Mouse (Mus musculus) layer of hippocampus, adult 9-11 months (tissue): ENCODE measurements around the gene Trmt1.

Experiments used
- DNase-seq: peaks from one replicate; pipeline ENCODE4 v3.0.0; 2022

Trmt1 gene

DNA sequence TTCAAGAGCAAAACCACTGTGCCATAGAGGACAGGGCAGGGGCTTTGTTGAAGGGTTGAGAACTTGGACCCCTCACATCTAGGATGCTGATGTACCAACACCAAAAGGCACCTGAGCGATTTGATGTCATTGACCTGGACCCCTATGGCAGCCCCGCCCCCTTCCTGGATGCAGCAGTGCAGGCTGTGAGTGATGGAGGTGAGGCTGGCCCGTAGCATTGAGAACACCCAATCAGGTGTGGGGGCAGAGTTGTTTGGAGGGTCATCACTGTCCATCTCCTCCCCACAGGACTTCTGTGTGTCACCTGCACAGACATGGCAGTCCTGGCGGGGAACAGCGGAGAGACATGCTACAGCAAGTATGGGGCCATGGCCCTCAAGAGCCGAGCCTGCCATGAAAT, 9.0 kb downstream of the Trmt1 start:
- no peak for DNase-seq

DNA sequence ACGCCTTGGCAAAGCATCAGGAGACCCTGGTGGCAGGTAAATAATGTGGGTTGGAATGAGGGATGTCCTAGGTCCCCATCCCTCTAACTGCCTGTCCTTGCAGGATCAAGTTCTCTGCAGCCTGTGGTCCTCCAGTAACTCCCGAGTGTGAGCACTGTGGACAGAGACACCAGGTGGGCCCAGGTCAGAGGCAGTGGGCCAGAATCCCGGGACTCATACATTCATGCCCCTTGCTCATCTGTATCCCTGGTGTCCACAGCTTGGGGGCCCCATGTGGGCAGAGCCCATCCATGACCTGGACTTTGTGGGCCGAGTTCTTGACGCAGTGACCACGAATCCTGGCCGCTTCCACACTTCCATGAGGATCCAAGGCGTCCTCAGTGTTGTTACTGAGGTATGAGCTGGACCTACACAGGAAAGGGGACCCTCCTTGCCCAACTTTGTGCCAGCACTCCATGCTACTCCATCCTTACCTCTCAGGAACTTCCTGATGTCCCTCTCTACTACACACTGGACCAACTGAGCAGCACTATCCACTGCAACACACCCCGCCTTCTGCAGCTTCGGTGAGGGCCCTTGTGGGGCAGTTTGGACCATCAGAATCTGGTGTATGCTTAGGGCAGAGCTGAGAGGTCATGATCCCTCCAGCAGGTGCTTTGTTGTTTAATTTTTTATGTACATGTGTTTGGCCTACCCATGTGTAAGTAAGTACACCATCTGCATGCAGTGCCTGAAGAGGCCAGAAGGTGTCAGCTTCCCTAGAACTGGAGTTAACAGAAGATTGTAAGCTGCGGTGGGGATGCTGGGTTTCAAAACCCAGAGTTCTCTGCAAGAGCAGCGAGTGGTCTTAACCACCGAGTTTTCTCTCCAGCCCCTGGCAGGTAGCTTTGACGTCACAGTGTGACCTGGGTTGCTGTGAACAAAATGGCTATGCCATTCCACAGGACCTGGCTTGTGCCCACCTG, 11.3 kb downstream of the Trmt1 start:
- no peak for DNase-seq

DNA sequence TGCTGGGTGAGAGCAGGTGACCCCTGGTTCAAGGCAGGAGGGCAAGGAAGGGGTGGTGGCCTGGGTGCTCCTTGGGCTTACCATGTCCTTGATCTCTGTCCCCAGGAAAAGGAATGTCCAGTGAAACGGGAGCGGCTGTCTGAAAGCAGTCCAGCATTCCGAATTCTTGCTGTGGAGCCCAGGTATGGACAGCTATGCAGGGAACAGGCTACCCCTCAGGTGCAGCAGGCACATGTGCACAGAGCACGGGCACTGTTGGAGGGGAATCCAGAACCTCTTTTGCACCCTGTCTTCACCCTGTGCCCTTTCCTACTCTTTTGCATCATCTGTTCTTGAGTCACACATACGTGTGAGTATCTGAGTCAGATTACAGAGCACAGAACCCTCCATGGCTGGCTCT, 12.2 kb downstream of the Trmt1 start:
- DNase-seq = no peak

GRCm38 (mm10) chr8:84698929-84699401, 12.9 kb downstream of the Trmt1 start:
- DNase-seq = no peak

DNA sequence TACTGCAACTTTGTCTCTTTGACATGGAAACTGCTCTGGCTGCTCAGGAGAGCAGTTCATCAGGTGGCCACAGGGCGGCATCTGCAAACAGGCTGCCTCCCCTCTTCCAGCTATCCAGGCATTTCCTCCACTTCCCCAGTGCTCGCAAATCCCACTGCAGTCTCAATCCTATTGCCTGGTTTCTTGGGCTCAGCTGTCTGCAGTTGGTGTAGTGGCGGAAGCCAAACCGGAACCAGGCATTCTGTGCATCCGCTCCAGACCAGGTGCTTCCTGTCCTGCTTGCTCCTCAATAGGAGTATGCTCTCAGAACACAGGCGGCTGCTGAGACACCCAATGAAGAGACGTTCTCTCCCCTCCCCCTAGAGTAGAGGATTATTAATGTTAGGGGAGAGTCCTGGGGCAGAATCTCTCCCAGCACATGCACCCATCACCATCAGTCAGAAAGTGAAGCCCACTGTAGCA, 13.8 kb downstream of the Trmt1 start:
- peak; percentile 83 for DNase-seq

- DNase-seq = no peak
Observed at GRCm38 (mm10) chr8:84700526-84700925, 14.4 kb downstream of the Trmt1 start.

DNA sequence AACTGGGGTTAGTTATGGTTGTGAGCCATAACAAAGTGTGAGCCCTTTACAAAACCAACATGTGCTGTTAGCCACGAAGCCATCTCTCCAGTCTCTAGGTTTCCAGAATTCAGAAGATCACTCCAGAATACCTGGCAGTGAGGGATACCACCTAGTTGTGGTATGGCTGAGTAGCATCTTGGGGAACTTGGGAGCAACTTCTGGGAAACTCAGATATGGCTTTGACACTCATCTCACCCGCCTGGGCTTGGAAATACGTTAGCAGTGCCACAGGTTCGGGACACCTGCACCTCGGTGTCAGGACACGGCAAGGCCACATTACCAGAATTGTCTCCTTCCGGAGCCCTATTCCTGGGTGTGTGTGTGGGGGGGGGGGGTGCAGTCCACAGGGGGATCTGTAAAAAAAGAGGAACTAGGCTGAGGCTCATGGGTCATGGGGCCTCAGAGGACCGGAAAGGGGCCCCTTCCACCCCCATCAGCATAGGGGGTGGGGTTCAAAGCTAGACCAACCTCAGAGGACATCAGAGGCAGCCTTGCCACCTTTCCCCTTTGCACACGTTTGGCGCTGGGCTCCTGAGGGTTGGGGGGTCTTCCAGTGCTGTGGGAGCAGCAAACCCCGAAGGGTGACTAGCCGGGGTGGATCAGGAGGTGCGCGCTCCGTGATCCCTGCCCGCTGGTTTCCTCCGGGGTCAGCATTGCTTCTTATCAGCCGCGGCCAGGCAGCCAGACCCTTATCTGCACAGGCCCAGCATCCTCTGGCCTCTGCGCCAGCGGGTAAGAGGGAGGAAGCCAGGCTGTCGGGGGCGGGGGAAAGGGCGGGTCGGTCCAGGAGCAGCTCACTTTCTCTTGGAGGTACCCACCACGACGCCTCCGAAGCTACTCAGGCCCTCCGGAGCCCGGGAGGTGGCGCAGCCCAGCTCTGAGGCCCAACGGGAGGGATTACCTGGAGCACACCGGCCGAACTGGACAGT, 15.1 kb downstream of the Trmt1 start, which contains the start of gene Lyl1:
Lyl1 (plus strand) TSS at position 517 of the 971 bp plus-strand sequence.
- no peak for DNase-seq

- no peak for DNase-seq
Observed at GRCm38 (mm10) chr8:84702561-84702960, 16.5 kb downstream of the Trmt1 start.

GRCm38 (mm10) chr8:84702963-84703465, 16.9 kb downstream of the Trmt1 start:
- DNase-seq = no peak

DNA sequence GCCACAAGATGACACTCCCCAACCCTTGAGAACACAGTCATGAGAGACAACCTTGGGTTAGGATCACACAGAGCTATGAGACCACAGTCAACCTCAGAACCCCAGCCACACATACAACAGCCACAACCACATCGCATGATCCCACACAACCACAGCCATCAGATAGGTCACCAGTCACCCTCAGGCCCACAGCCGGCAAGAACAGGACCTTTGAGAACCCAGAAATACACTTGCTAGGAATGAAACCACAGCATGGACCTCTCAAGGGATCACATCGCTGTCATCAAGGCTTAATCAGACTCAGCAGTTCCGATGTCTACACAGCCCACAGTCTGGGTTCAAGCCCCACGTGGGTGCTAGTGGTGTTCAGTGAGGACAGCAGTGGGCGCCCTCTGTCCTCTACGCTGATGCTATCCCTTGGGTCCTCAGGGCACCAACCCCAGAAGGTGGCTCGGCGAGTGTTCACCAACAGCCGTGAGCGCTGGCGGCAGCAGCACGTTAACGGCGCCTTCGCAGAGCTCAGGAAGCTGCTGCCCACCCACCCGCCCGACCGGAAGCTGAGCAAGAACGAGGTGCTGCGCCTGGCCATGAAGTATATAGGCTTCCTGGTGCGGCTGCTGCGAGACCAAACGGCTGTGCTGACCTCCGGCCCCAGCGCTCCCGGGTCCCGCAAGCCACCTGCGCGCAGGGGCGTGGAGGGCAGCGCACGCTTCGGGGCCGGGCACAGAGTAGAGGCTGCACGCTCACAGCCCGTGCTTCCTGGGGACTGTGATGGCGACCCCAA, 17.6 kb downstream of the Trmt1 start:
- DNase-seq = no peak

- no peak for DNase-seq
Observed at GRCm38 (mm10) chr8:84704356-84704755, 18.2 kb downstream of the Trmt1 start.

- DNase-seq = no peak
Observed at GRCm38 (mm10) chr8:84704867-84705831, 19.0 kb downstream of the Trmt1 start.

DNA sequence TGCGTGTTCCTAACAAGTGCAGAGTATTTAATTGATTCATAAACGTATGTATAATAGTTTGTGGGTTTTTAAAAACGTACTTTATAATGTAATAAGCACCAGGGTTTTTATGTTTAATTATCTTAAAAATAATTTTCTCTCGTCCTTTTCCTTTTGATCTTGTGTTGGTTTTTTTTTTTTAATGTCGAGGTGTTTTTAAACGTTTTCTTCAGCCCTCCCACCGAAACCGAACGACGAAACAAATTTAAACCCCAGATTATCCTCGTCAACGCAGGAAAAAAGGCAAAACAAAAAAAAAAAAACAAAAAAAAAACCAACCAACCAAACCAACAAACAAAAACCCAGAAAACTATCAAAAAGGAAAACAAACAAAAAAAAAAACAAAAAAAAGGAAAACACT, 19.9 kb downstream of the Trmt1 start:
- DNase-seq = no peak

GRCm38 (mm10) chr8:84706610-84707266, 20.6 kb downstream of the Trmt1 start:
- DNase-seq = no peak

DNA sequence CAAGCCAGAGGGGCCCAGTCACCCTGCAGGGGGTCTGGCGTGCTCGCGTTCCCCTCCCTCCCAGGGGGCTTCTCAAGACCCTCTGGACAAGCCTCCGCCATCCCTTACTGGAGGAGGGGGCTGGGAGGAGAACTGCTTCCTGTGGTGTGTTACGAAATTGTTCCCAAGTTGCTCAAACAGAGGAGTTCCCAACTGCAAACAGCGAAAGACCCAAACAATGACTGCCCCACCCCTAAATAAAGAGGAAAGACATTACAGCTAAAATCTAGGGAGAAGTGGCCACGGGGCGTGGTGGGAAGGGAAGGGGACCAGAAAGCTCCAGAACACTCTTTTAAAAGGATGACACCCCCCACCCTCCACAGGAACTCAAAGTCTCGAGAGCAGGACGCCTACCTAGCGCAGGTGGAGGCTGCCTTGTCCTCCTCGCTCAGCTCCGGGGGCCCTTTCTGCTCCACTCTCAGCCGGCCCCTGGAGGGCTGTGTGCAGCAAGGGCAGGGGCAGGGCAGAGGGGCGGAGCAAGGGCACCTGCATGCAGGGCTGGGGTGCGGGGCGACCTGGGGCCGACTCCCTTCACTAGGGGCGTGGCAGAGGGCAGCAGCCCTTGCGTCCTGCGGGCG, 21.3 kb downstream of the Trmt1 start:
- no peak for DNase-seq

DNA sequence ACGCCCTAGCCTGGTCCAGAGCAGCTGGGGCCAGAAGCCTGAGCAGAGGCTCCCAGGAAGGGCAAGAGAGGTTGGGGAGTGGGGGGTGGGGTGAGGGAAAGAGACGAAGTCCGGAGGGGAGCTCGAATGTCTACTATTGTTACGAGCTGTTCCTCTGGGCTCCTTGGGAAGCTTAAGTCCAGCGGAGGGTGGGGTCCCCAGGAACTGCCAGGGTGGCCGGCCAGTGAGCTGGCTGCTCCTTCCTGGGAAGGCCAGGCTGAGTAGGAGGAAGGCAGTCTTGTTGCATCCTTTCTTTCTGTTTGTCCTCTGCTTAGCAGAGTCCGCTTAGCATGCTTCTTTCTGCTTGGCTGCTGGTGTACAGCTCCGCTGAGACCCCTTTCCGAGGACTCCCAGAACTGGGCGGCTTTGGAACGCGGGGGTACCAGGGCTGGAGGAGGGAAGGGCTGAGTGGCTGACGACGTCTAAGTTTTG, 22.0 kb downstream of the Trmt1 start:
- DNase-seq = no peak

GRCm38 (mm10) chr8:84708774-84709475, 22.8 kb downstream of the Trmt1 start:
- peak; percentile 91 for DNase-seq

GRCm38 (mm10) chr8:84709931-84710330, 23.8 kb downstream of the Trmt1 start:
- no peak for DNase-seq

- DNase-seq = no peak
Observed at GRCm38 (mm10) chr8:84711312-84711711, 25.2 kb downstream of the Trmt1 start.
